Mouse (Mus musculus) kidney, adult 11 months (tissue): ENCODE results near the gene Gtf3c3.
A peak's percentile ranks its signal among the peaks of the same experiment; 100 is the strongest.

Source experiments
- DNase-seq: peaks from one replicate; pipeline ENCODE4 v3.0.0; 2022

Gtf3c3 gene

DNA sequence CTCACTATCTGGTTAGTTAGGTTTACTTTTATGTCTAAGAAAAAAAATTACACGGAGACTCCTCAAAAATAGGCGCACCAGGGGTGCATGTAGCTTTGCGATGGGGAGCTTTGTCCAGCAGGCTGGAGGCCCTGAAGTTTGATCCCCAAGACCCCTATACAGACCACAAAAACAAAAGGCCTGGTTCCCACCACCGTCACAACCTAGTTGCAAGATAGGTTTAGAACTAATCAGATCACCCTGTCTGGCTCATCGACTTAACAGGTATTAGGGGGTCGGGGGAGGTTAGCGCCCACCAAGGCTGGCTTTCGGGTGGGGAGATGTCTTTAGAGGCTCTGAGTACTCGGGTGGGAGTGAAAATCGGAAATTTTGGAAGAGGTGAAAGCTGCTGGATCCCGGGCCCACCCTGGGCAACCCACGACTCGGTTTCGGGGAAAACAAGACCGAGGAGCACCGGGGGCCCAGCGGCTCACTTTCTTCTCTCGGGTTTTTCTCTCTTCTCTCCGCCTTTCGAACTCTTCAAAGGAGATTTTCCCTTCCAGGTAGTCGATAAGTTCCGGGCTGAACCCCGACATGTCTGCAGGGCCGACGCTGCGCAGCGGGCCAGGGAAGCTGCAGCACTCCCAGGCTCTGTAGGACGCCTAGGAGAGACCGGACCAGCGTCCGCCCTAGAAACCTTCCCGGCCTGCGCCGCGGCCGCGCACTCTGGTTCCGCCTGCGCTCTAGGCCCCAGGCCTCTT lies at the start of gene Gtf3c3:
Gene Gtf3c3 (minus strand): TSS at position 632 of the 740 bp plus-strand sequence.
- peak; percentile 71 for DNase-seq

DNA sequence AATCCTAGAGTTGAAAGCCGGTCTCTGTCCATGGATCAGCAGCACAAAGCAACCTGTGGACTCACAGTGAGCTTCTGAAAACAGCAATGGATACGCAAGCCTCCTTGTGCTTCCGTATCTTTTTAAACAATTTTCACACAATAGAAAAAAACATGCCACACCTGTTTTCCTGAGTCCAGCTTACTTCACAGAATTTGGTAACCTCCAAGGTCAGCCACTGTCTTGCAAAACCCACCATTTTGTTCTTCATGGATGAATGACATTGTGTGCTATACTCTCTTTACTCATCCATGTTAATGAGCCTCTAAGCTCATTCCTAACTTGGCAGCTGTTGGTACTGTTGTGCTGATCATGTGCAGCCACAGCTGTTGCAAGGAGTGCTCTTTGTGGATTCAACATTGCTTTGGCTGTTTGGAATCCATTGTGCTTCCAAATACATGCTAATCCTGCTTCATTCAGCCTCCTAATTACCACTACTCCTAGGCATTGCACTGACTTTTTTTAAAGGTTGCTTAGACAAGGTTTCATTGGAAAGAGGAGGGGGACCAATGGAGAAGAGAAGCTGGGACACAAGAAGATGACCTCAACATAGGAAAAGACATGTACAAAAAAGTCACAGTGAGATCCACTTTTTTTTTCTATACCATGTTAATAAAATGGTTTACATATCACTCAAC lies 46.1 kb upstream of the Gtf3c3 start:
- no peak for DNase-seq

DNA sequence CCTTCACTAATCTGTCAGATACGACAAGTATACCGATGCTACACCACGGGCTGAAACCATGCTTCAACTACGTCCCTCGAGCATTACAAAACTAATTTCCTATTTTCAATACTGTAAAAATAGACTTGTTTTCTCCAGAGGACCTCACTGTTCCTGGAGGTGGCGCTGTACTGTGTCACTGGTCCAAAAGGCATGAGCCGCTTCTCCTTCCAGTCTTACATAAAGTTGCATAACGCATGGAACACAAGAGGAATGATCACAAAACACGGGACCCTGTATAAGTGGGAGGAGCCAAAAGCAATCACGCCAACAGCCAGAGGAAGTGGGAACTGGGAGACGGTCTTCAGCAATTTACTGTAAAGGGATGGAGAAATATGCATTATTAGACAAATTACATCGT lies 41.7 kb upstream of the Gtf3c3 start:
- DNase-seq: no peak

GRCm38 (mm10) chr1:54468662-54469061 lies 29.9 kb upstream of the Gtf3c3 start:
- no peak for DNase-seq

GRCm38 (mm10) chr1:54467366-54467765 lies 28.6 kb upstream of the Gtf3c3 start:
- DNase-seq: no peak

- DNase-seq: no peak
Measured at GRCm38 (mm10) chr1:54452116-54452515, 13.3 kb upstream of the Gtf3c3 start.

DNA sequence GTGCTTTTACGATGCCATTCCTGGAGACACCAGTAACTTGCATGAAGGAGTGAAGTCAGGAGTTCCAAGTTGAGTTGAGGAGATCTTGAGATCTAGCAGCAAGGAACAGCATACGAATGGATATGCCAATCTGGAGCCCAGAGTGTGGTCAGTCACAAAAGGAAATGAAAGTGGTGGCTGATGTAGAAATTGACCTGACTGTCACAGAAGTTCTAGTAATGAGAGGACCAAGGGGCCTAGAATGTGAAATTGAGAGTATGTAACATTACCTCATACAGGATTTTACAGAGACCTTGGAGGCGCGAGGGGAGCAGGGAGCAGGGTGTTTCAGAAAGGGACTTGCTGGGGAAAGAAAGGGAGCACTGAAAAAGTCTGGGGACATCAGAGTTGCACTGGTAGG lies 10.1 kb upstream of the Gtf3c3 start:
- DNase-seq: no peak

GRCm38 (mm10) chr1:54443641-54444040 lies 4.9 kb upstream of the Gtf3c3 start:
- DNase-seq: no peak

- no peak for DNase-seq
Measured at GRCm38 (mm10) chr1:54439080-54439476, 307 bp upstream of the Gtf3c3 start.

DNA sequence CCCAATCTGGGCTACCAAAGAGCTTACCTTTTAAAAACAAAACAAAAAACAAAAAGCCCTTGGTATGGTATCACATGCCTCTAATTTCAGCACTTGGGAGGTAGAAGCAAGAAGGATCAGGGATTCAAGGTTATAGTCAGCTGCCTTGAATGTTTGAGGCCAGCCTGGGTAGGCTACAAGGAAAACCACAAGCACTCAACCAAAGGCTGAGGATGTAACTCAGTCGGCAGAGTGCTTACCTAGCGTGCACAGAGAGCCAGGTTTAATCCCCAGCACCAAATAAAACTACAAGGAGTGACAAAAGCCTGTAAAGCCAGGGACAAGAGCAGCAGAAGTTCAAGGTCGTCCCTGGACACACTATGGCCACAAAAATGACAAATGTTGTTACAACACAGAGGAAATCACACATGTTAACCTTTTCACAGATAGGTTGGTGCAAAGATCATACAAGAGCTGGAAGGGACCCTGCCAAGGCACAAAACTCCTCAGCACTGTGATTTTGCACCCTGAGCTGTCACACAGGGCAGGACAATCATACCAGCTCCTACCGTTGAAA lies 16.5 kb downstream of the Gtf3c3 start:
- no peak for DNase-seq

GRCm38 (mm10) chr1:54421670-54422069 lies 17.1 kb downstream of the Gtf3c3 start:
- no peak for DNase-seq

DNA sequence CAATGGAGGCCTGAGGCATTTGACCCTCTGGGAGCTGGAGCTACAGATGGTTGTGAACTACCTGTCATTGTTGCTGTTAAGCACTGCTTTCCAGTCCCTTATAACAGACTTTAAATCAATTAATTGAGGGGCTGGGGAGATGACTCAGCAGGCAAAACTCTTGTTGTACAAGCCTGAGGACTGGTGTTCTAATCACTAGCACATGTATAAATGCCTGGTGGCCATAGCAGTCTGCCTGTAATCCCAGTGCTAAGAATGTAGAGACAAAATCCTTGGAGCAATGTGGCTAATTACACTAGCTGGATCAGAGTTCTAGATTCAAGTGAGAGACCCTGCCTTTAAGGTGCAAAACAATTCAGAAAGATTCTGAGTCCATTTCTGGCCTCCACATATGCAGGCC lies 36.0 kb downstream of the Gtf3c3 start:
- no peak for DNase-seq

GRCm38 (mm10) chr1:54384221-54384620 lies 54.5 kb downstream of the Gtf3c3 start:
- DNase-seq: no peak

DNA sequence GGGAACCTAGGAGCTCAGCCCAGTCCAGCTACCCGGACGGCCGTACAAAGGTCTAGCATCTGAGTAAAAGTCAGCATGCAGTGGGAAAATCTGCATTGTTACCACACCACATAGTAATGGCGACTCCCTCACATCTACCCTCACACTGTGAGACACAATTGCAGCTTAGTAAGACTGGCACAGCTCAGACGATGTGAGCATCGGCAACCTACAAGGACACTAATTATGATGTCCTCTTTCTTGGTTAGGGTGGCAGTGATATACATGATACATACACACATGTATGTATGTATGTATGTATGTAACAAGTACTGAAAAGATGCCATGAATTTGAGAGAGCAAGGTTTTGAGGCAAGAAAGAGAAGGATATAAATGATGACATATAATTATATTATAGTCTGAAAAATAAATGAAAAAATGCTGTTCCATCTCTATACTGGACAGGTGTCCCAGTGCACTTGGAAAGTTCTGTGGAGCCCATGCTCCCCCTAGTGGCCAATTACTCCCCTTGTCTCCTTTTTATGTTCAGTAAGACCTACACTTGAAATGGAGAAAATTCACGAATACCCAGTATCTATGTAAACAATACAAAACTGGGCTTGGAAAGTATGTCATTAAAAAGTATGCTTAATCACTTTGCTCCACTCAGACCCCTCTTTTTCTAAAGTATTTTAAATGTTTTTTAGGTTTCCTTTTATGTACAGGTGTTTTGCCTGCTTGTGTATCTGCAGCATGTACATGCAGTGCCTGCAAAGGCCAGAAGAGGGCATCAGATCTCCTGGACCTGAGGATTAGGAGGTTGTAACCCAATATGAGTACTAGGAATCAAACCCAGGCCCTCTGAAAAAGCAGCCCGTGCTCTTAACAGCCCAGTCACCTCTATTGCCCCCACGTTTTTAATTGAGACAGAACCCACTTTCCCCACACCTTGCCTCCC lies 57.5 kb downstream of the Gtf3c3 start:
- peak; percentile 27 for DNase-seq

DNA sequence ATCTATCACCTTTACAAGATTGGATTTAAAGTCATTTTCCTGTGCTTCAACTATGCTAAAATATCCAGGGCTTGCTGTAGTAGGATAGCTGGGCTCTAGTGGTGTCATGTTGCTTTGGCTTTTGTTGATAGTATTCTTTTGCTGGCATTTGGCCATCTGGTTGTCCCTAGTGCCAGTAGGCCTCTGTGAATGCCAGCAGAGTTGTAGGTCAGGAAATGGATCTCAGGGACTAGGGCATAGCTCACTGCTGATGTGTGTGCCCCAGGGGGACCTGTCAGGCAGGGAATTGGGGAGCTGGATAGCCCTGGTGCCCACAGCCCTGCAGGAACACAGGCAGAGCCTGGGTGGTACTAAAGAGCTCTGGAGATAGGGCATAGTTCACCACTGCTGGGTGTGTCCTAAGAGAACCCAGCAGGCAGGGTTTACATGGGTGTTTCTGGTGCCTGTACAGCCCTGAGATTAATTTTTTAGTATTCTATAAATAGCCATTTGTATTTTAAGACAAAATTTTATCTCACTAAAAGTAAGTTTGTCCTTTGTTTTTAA lies 61.2 kb downstream of the Gtf3c3 start:
- DNase-seq: no peak

DNA sequence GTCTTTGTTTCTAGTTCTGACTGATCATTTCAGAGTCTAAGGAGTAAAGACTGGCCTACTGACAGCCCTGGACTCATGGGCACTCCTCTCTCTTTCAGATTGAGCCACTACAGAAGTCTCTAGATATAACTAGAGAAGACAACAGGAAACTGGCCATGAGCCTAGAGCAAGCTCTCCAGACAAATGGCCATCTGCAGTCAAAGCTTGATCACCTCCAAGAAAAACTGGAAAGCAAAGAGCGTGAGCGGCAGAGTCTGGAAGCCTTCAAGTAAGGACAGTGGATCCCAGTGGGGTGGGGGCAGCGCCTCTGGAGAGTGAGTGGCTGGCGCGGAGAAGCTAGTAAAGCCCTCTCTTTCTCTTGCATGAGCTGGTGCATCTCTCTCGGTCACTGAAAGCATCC lies 82.2 kb downstream of the Gtf3c3 start:
- DNase-seq: no peak

- DNase-seq: no peak
Measured at GRCm38 (mm10) chr1:54355485-54355884, 83.3 kb downstream of the Gtf3c3 start.

DNA sequence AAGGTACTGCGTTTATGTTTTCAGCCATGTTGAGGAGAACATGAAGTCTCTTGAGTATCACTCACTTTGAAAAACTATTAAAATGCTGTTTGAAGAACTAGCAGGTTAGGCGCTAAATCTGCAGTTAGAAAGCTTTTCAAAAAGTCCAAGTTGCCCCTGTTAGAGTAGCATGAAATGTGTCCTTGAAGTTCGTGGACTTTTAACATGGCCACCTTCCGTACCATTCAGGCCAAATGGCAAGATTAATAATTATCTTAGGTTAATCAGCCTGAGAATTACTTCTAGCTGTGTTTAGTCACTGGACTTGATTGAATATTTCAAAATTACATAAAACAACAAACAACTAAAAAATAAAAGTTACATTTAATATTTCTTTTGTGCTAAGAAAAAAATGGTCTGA lies 84.0 kb downstream of the Gtf3c3 start:
- DNase-seq: no peak
